Mouse (Mus musculus) CH12F3 (cell line): ENCODE data around the gene Sorbs1.

Experiments used
- in situ Hi-C: fragments of 300-500 bp; cut with MboI; formaldehyde crosslinking; loops from 2 replicates; pipeline ENCODE4 v1.14.3; 2020; ENCODE audit warnings: low sequenced_read_pairs

The Sorbs1 gene

GRCm38 (mm10) chr19:40349713-40350671 lies 163.6 kb downstream of the Sorbs1 start:
- in situ Hi-C loops = loop anchor here (5.0 to 25.0 kb wide), 2 partner anchors 197 to 362 kb away; no protein-coding TSS in a partner anchor

GRCm38 (mm10) chr19:40349281-40349680 lies 164.3 kb downstream of the Sorbs1 start:
- in situ Hi-C loops = loop anchor here (5.0 kb wide), 1 partner anchor 198 kb away; no protein-coding TSS in a partner anchor

GRCm38 (mm10) chr19:40348652-40349051 lies 164.9 kb downstream of the Sorbs1 start:
- in situ Hi-C loops = loop anchor here (5.0 kb wide), 1 partner anchor 199 kb away; no protein-coding TSS in a partner anchor

- in situ Hi-C loops = loop anchor here (5.0 kb wide), 1 partner anchor 199 kb away; no protein-coding TSS in a partner anchor
These were observed 165.4 kb downstream of the Sorbs1 start for GRCm38 (mm10) chr19:40348175-40348574.

- in situ Hi-C loops = loop anchor here (5.0 kb wide), 1 partner anchor 200 kb away; no protein-coding TSS in a partner anchor
These were observed 166.7 kb downstream of the Sorbs1 start for GRCm38 (mm10) chr19:40346908-40347307.

- in situ Hi-C loops = loop anchor here (5.0 kb wide), 1 partner anchor 201 kb away; no protein-coding TSS in a partner anchor
These were observed 167.2 kb downstream of the Sorbs1 start for GRCm38 (mm10) chr19:40346232-40346844.

- in situ Hi-C loops = loop anchor here (5.0 kb wide), 1 partner anchor 202 kb away; no protein-coding TSS in a partner anchor
These were observed 167.9 kb downstream of the Sorbs1 start for GRCm38 (mm10) chr19:40345684-40346083.

GRCm38 (mm10) chr19:40343018-40343417 lies 170.6 kb downstream of the Sorbs1 start:
- in situ Hi-C loops = no loop called here

- in situ Hi-C loops = no loop called here
These were observed 172.4 kb downstream of the Sorbs1 start for GRCm38 (mm10) chr19:40341141-40341540.

- in situ Hi-C loops = no loop called here
These were observed 176.9 kb downstream of the Sorbs1 start for GRCm38 (mm10) chr19:40336694-40337093.

GRCm38 (mm10) chr19:40333905-40334304 lies 179.7 kb downstream of the Sorbs1 start:
- in situ Hi-C loops = no loop called here

- in situ Hi-C loops = no loop called here
These were observed 180.5 kb downstream of the Sorbs1 start for GRCm38 (mm10) chr19:40333081-40333480.

- in situ Hi-C loops = no loop called here
These were observed 181.3 kb downstream of the Sorbs1 start for GRCm38 (mm10) chr19:40332303-40332702.

GRCm38 (mm10) chr19:40331846-40332245 lies 181.7 kb downstream of the Sorbs1 start:
- in situ Hi-C loops = no loop called here

GRCm38 (mm10) chr19:40326126-40326525 lies 187.5 kb downstream of the Sorbs1 start:
- in situ Hi-C loops = no loop called here

- in situ Hi-C loops = no loop called here
These were observed 188.2 kb downstream of the Sorbs1 start for GRCm38 (mm10) chr19:40325381-40325780.

GRCm38 (mm10) chr19:40322226-40322625 lies 191.4 kb downstream of the Sorbs1 start:
- in situ Hi-C loops = no loop called here

- in situ Hi-C loops = no loop called here
These were observed 194.4 kb downstream of the Sorbs1 start for GRCm38 (mm10) chr19:40319199-40319598.

GRCm38 (mm10) chr19:40318511-40318910 lies 195.1 kb downstream of the Sorbs1 start:
- in situ Hi-C loops = no loop called here

- in situ Hi-C loops = no loop called here
These were observed 196.6 kb downstream of the Sorbs1 start for GRCm38 (mm10) chr19:40317001-40317400.

- in situ Hi-C loops = no loop called here
These were observed 199.3 kb downstream of the Sorbs1 start for GRCm38 (mm10) chr19:40314252-40314651.
